Mouse (Mus musculus) liver, embryonic 15.5 days (tissue): ENCODE results near the gene Sap25. TPM values are rescaled to one million over a fixed set of nuclear protein-coding genes. Genes with fewer than 3 reads are reported as not detected.
A peak's percentile ranks its signal among the peaks of the same experiment; 100 is the strongest.
"Not testable (repeated sequence)": the region's sequence is repeated elsewhere in the genome, so short reads cannot be mapped to it uniquely, and the experiment has no call there.

ENCODE experiments used
- ATAC-seq: fragments of 200-750 bp; cut with Nextera tagmentation; 2 replicates; pipeline ENCODE4 v1.8.0; 2017; ENCODE audit warnings: moderate number of reproducible peaks, mild to moderate bottlenecking, moderate library complexity; ENCODE audit not compliant: insufficient read depth
- H3K27ac ChIP-seq: fragments of 300-500 bp; sonication (generic); replicated peaks from 2 replicates; pipeline ENCODE4 v1.5.1; 2015; ENCODE audit warnings: mild to moderate bottlenecking, inconsistent platforms
- H3K27me3 ChIP-seq: fragments of 300-500 bp; sonication (generic); 2 replicates; pipeline ENCODE4 v1.6.1; 2015; ENCODE audit warnings: mild to moderate bottlenecking, inconsistent platforms
- H3K36me3 ChIP-seq: fragments of 300-500 bp; sonication (generic); replicated peaks from 2 replicates; pipeline ENCODE4 v1.6.1; 2015; ENCODE audit warnings: moderate library complexity, mild to moderate bottlenecking, inconsistent platforms
- H3K4me1 ChIP-seq: fragments of 300-500 bp; sonication (generic); replicated peaks from 2 replicates; pipeline ENCODE4 v1.6.1; 2015; ENCODE audit warnings: inconsistent platforms
- H3K4me2 ChIP-seq: fragments of 300-500 bp; sonication (generic); 2 replicates; pipeline ENCODE4 v1.6.1; 2015; ENCODE audit warnings: moderate library complexity, mild to moderate bottlenecking, inconsistent platforms
- H3K4me3 ChIP-seq: fragments of 300-500 bp; sonication (generic); replicated peaks from 2 replicates; pipeline ENCODE4 v1.5.1; 2015; ENCODE audit warnings: mild to moderate bottlenecking, inconsistent platforms
- H3K9ac ChIP-seq: fragments of 300-500 bp; sonication (generic); 2 replicates; pipeline ENCODE4 v1.6.1; 2015; ENCODE audit warnings: moderate library complexity, mild to moderate bottlenecking, inconsistent platforms
- H3K9me3 ChIP-seq: fragments of 300-500 bp; sonication (generic); replicated peaks from 2 replicates; pipeline ENCODE4 v1.6.1; 2016; ENCODE audit warnings: inconsistent platforms
- WGBS: fragments of 180-500 bp; shearing (Covaris S2); methylation state at CpG from one replicate; pipeline ENCODE4 v1.1.7; 2015; ENCODE audit warnings: mixed read lengths; ENCODE audit not compliant: insufficient replicate concordance; 5-methylcytosine and 5-hydroxymethylcytosine counted together
- polyA plus RNA-seq: library from polyadenylated mRNA; unstranded; fragments of >200 nt; fragmentation: Nextera tagmentation; extraction: Ambion mirVana; gene quantifications from 2 replicates; pipeline ENCODE4 v1.2.1, GENCODE M21; 2015

The Sap25 gene
- polyA plus RNA-seq, 1 experiment from 2014 or later: 3.6 TPM

DNA sequence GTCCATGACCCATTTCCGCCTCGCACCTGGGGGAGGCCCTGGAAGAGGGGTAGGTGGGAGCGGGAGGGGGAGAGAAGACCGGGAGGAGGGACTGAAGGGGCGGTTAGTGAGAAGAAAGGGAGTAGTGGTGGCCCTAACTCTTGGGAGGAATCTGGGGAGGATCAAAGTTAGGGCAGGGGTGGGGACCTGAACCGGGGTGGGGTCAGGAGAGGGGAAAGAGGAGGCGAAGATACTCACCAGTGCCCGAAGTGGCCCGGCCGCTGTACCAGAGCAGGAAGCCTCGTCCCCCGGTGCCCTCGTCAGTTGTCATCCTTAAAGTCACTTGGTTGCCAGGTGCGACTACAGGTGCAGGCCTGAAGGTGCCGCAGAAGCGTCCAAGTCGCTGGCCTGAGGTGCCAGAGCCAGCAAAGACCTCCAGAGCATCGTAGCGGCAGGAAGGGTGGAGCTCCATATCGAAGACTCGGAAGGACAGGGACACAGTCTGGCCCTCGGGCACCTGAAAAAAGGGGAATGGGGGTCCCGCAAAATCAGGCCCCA lies 32.4 kb upstream of the Sap25 start:
- H3K9ac ChIP-seq: no peak overlapping the region
- no peak overlapping the region for H3K27ac ChIP-seq
- peaks cover 15% of the 10 kb centered on the region; the same call in 1 of the 2 replicates for H3K27me3 ChIP-seq
- H3K9me3 ChIP-seq: no peaks in the 10 kb centered on the region
- no peaks in the 10 kb centered on the region for H3K36me3 ChIP-seq
- H3K4me2 ChIP-seq: no peak overlapping the region
- no peak for ATAC-seq
- H3K4me3 ChIP-seq: no peak overlapping the region
- H3K4me1 ChIP-seq: peaks cover 41% of the 10 kb centered on the region
- WGBS: 49% methylated on average over 23 of the region's 23 CpGs

DNA sequence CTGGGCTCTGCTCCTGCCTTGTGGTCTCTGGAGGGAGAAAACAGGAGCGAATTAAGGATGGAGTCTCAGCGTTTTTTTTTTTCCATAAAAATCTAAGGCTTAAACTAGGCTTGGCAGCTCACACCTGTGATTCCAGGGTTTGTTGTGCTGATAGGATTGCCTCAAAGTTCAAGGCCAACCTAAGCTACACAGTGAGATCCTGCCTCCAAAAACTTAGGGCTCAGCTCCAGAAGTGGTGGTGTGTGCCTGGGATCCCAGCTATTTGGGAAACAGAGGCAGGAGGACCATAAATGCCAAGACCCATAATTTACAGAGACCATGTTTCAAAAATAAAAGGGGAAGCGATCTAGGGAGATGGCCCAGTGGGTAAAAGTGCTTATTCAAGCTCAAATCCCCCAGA lies 31.8 kb upstream of the Sap25 start:
- Histone ChIP-seq H3K4me3 (no peak overlapping the region), H3K9me3 (no peaks in the 10 kb centered on the region), H3K27ac (no peak overlapping the region), H3K9ac (no peak overlapping the region), H3K27me3 (peaks cover 15% of the 10 kb centered on the region; the same call in 1 of the 2 replicates), H3K36me3 (no peaks in the 10 kb centered on the region), H3K4me2 (no peak overlapping the region), H3K4me1 (peaks cover 36% of the 10 kb centered on the region)
- no peak for ATAC-seq
- 53% methylated on average over 3 of the region's 3 CpGs for WGBS

DNA sequence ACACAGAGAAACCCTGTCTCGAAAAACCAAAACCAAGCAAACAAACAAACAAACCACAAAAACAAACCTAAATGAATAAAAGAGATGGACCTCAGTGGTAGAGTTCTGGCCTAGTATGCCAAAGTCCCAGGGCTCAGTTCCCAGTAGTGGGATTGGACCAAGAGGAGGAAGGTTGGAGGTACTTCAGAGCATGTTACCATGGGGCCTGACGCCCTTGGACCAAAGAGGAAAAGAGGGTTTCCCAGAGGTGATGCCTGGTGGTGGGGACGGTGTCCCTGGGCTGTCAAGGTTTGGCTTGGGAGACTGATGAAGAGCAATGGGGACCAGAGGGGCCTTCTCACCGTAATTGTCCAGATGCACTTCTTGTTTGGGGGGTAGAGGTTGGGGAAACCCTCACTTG lies 31.1 kb upstream of the Sap25 start:
- Histone ChIP-seq H3K9me3 (no peaks in the 10 kb centered on the region), H3K27me3 (peaks cover 15% of the 10 kb centered on the region; the same call in 1 of the 2 replicates), H3K4me1 (peaks cover 30% of the 10 kb centered on the region), H3K27ac (no peak overlapping the region), H3K36me3 (no peaks in the 10 kb centered on the region), H3K4me2 (peak overlapping the region; percentile 4), H3K9ac (no peak overlapping the region), H3K4me3 (no peak overlapping the region; the same call in 1 of the 2 replicates)
- no peak for ATAC-seq
- WGBS: 70% methylated on average over 4 of the region's 4 CpGs

DNA sequence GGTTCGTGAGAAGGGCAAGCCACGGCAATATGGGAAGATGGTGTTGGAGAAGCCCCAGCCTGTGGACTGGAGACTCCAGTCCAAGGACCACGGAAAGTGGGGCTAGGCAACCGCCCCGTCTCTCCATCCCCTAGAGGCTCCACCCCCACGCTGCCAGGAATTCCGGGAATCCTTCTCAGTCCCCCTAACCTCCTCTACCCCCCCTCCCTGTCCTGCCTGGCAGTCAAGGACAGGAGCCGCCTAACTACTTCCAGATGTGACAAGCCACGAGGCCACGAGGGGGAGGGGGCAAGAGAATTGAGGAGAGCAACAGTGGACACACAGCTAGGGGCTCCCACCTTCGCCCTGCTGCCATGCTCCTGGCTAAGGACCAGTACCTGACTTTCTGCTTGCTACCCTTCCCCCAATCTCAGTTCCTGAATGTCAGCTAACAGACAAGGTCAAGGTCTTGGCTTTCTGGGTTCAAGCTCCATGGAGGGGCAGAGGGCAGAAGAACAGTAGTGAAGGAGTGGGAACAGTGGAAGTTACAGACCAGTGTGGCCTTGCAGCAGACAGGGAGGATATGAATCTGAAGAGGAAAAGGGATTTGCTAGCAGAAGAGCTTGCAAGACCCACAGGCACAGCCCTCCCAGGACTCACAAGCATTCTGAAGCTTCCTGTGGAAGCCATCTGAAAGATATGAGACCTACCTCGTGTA lies 30.4 kb upstream of the Sap25 start:
- Histone ChIP-seq H3K4me2 (peak overlapping the region; percentile 4), H3K9me3 (no peaks in the 10 kb centered on the region), H3K27me3 (peaks cover 15% of the 10 kb centered on the region; the same call in 1 of the 2 replicates), H3K4me1 (peaks cover 24% of the 10 kb centered on the region), H3K9ac (no peak overlapping the region), H3K36me3 (no peaks in the 10 kb centered on the region), H3K27ac (peak overlapping the region; percentile 33; the same call in 1 of the 2 replicates), H3K4me3 (no peak overlapping the region; the same call in 1 of the 2 replicates)
- 37% methylated on average over 12 of the region's 12 CpGs for WGBS
- ATAC-seq: no peak

DNA sequence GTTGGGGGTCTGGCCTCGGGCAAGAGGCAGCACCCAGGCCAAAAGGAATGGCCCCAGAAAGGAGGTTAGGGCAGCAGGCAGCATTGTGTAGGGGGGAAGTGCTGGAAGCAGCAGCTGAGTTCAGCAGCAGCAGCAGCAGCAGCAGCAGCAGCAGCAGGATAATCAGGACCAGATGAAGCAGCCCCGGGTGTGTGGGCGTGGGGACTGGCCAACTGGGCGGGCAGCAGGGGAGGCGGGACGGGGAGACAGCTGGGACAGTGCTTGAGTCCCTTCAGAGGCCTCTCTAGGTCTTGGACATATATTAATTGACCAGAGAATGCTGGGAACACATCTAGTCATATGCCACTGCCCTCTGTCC lies 29.9 kb upstream of the Sap25 start:
- Histone ChIP-seq H3K36me3 (no peaks in the 10 kb centered on the region), H3K9me3 (no peaks in the 10 kb centered on the region), H3K4me3 (no peak overlapping the region), H3K9ac (no peak overlapping the region), H3K27ac (peak overlapping the region; percentile 33; the same call in 1 of the 2 replicates), H3K27me3 (peaks cover 15% of the 10 kb centered on the region; the same call in 1 of the 2 replicates), H3K4me1 (peaks cover 20% of the 10 kb centered on the region), H3K4me2 (peak overlapping the region; percentile 4; the same call in 1 of the 2 replicates)
- ATAC-seq: no peak
- 31% methylated on average over 6 of the region's 6 CpGs for WGBS

DNA sequence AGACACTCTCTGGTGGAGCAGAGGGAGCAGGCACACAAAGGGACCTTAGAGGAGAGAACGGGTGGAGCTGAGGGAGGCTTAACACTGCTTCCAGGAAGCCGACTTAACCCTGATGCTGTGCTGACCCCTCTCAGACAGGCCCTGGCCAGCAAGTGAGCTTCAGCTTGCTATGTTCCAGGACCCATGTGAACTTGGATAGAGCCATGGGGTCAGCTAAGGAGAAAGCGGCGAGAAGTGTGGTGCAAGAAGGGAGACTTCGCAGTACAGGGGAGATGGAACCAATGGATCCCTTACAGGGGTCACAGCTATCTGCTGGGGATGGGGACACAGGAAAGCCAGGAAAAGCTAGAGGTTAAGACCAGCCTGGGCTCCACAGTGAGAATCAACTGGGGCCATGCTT lies 28.1 kb upstream of the Sap25 start:
- Histone ChIP-seq H3K4me2 (no peak overlapping the region), H3K4me1 (peaks cover 20% of the 10 kb centered on the region), H3K9me3 (no peaks in the 10 kb centered on the region), H3K9ac (no peak overlapping the region), H3K27ac (no peak overlapping the region), H3K27me3 (peaks cover 20% of the 10 kb centered on the region), H3K4me3 (no peak overlapping the region), H3K36me3 (no peaks in the 10 kb centered on the region)
- 76% methylated on average over 5 of the region's 5 CpGs for WGBS
- no peak for ATAC-seq

DNA sequence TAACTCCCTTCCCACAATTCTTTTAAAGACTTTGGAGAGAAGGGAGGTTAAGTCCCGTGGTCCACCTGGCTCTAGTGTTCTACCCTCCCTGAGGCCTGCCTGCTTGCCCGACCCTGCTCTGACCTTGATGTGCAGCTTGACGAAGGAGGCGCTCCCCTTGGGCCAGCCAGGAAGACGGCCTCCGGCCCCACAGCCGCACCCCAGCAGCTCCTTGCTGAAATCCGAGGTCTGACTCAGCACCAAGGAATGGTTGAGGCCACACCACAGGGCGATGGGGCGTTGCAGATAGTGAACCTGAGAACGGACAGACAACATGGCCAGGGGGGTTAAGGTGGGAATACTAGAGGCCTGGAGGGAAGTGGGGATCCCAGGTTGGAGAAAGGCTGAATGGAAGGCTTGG lies 27.6 kb upstream of the Sap25 start, which contains the start of gene Pcolce:
Gene Pcolce, minus strand, starts transcription at position 235 of the 400 bp plus-strand sequence.
- H3K4me2 ChIP-seq: no peak within 1 kb of the TSS
- no peak for ATAC-seq
- no peaks in the 10 kb centered on the region for H3K36me3 ChIP-seq
- peaks cover 20% of the 10 kb centered on the region for H3K27me3 ChIP-seq
- H3K9ac ChIP-seq: no peak within 1 kb of the TSS
- no peaks in the 10 kb centered on the region for H3K9me3 ChIP-seq
- H3K4me3 ChIP-seq: no peak within 1 kb of the TSS
- 50% methylated on average over 11 of the region's 11 CpGs for WGBS
- no peak within 1 kb of the TSS for H3K27ac ChIP-seq
- H3K4me1 ChIP-seq: peaks cover 20% of the 10 kb centered on the region

DNA sequence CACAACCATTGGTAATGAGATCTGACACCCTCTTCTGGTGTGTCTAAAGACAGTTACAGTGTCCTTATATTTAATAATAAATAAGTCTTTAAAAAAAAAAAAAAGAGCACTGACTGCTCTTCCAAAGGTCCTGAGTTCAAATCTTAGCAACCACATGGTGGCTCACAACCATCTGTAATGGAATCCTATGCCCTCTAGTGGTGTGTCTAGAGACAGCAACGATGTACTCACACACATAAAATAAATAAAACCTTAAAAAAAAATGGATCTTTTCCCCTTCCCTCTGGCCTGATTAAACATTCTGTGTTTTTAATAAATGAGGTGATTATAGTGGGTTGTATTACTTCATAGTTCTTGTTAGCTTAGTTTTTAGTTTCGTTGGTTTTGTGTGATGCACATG lies 26.2 kb upstream of the Sap25 start:
- peaks cover 20% of the 10 kb centered on the region for H3K4me1 ChIP-seq
- H3K4me3 ChIP-seq, H3K36me3 ChIP-seq, ATAC-seq, H3K9me3 ChIP-seq, H3K9ac ChIP-seq, H3K4me2 ChIP-seq, H3K27ac ChIP-seq: not testable (repeated sequence)
- H3K27me3 ChIP-seq: peaks cover 16% of the 10 kb centered on the region
- 87% methylated on average over 2 of the region's 2 CpGs for WGBS

DNA sequence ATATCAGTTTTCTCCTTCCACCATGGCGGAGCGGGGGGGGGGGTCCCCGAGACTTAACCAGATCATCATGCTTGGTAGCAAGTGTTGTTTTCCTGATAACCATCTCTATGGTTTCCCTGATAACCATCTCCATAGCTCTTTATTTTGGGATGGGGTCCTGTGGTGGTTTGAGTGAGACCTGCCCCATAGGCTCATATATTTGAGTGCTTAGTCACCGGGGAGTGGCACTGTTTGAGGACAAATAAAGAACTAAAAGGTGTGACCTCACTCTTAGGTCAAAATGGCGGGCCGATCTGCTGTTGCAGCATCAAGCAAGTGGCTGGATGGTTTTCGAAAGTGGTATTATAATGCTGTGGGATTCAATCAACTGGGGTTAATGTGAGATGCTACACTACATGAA lies 25.8 kb upstream of the Sap25 start:
- Histone ChIP-seq H3K9me3 (no peaks in the 10 kb centered on the region), H3K27me3 (peaks cover 16% of the 10 kb centered on the region), H3K4me1 (peaks cover 16% of the 10 kb centered on the region), H3K36me3 (no peaks in the 10 kb centered on the region), H3K27ac (no peak overlapping the region), H3K4me2 (no peak overlapping the region), H3K4me3 (no peak overlapping the region), H3K9ac (no peak overlapping the region)
- ATAC-seq: no peak
- 64% methylated on average over 7 of the region's 7 CpGs for WGBS

DNA sequence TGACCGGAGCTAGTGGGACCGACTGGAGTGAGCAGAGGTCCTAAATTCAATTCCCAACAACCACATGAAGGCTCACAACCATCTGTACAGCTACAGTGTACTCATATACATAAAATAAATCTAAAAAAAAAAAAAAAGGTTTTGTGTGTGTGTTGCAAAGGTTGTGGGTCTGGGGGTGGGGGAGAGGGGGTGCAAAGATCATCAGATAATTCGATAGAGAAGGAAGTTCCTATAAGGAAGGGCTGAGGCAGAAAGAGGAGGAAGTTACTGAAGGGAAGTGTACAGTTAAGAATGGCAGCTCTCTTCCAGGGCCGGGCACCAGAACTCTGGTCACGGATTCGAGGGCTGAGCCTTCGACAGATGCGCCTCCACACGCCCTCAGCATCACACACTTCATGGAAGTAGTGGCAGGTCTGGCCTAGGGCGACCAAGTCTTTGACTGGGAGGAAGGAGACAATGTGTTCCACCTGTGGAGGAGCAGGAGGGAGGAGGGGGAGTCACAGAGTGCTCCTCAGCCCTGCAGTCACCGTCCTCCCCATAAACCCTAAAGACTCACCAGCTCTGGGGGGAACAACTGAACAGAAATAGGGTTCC lies 17.1 kb upstream of the Sap25 start:
- Histone ChIP-seq H3K4me1 (peaks cover 12% of the 10 kb centered on the region), H3K27ac (no peak overlapping the region), H3K4me3 (no peak overlapping the region), H3K9me3 (no peaks in the 10 kb centered on the region), H3K9ac (no peak overlapping the region), H3K27me3 (peaks cover 4% of the 10 kb centered on the region; the same call in 1 of the 2 replicates), H3K36me3 (no peaks in the 10 kb centered on the region), H3K4me2 (no peak overlapping the region)
- 30% methylated on average over 11 of the region's 11 CpGs for WGBS
- ATAC-seq: no peak

DNA sequence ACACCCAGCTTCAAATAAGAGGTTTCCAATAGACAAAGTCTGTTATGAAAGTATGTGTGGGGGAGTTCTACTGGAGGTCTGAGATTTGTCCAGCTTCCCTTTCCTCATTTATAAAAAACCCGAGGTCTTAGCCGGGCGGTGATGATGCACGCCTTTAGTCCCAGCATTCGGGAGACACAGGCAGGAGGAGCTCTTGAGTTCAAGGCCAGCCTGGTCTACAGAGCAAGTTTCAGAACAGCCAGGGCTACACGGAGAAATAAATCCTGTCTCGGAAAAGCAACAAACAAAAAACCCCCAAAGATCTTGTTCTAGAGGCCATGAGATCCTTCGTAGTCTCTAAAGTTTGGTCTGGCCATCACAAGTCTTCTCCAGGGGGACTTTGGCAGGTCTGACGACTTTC lies 13.1 kb upstream of the Sap25 start:
- H3K27ac ChIP-seq: peak overlapping the region; percentile 86
- peak overlapping the region; percentile 93 for H3K4me2 ChIP-seq
- peak overlapping the region; percentile 96 for H3K4me3 ChIP-seq
- H3K9ac ChIP-seq: peak overlapping the region; percentile 73
- H3K9me3 ChIP-seq: no peaks in the 10 kb centered on the region
- H3K36me3 ChIP-seq: peaks cover 3% of the 10 kb centered on the region; the same call in 1 of the 2 replicates
- H3K4me1 ChIP-seq: peaks cover 50% of the 10 kb centered on the region
- 2% methylated on average over 9 of the region's 9 CpGs for WGBS
- ATAC-seq: no peak
- H3K27me3 ChIP-seq: peaks cover 1% of the 10 kb centered on the region; the same call in 1 of the 2 replicates
